Mouse (Mus musculus) retina, adult 2 months (tissue): Measurements from ENCODE around the gene Tmem216.

ENCODE experiments used
- DNase-seq: peaks from one replicate; pipeline ENCODE4 v3.0.0-alpha.2; 2012; ENCODE audit warnings: low read depth, low spot score

Tmem216 gene

DNA sequence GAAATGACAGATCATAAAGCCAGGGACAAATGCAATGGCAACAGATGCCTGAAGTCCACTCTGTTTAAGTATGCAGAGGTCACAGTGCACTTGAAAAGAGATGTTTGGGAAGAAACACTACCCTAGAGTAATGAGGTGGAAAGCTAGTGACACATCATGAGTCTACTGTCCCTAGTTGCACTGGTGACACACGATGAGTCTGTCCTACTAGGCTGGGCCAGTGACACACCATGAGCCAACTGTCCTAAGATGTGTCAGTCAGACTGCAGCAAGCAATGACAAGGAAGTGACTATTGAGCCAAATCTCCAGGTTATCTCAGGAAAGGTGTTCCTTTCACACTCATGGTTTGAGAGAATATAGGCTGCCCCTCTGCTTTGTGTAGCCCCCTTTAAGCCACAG, 60.4 kb downstream of the Tmem216 start:
- DNase-seq: no peak

DNA sequence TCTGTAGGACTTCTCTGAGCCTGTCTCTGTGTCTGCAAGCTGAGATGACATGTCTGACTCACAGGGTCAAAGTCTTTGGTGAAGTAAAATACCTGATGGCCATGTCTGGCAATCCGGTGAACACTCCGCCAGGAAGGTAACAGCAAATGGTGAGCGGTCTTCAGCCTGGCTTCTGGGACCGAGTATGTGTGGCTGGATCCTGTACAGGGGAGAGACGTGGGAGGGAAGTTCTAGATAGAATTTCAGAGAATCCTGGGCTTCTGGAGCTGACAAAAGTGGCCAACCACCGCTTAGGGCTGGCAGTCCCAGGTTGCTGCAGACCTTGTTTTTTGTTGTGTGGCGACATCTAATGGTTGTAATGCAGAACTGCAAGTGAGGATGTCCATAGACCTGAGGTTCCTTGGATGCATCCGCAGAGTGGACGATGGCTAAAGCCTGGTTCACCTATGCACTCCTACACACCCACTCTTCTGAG, 69.7 kb downstream of the Tmem216 start:
- DNase-seq: peak; percentile 57
